Mouse (Mus musculus): ENCODE results near the gene Atg5. TPM values are rescaled to one million over a fixed set of nuclear protein-coding genes. Genes with fewer than 3 reads are reported as not detected.

Gene Atg5
- polyA plus RNA-seq, 1 experiment from 2014 or later = 39.2 TPM

- DNase-seq (ENCODE audit: low spot score) (no peak), ATAC-seq (no peak)
- WGBS = 90% methylated on average over 12 of the region's 12 CpGs
- no peaks in the 10 kb centered on the region for H3K36me3 ChIP-seq (ENCODE audit: insufficient read depth, low read length)
- no peaks in the 10 kb centered on the region for H3K27me3 ChIP-seq (replicated peaks; ENCODE audit: insufficient read depth, low read length)
- H3K4me2 ChIP-seq (replicated peaks; ENCODE audit: low read depth, low read length) = no peak overlapping the region
- H3K4me3 ChIP-seq (ENCODE audit: low read depth, low read length) = no peak overlapping the region
- H3K4me1 ChIP-seq (ENCODE audit: insufficient read depth, low read depth, low read length) = no peaks in the 10 kb centered on the region; the same call in 1 of the 2 replicates
- H3K27ac ChIP-seq (ENCODE audit: low read length) = no peak overlapping the region
- H3K9me3 ChIP-seq (ENCODE audit: low read length) = no peaks in the 10 kb centered on the region
- no peak overlapping the region for H3K9ac ChIP-seq (replicated peaks; ENCODE audit: low read depth)
- TF ChIP-seq CTCF (IDR thresholded peaks at IDR 0.05) (no peak), EP300 (IDR thresholded peaks at IDR 0.05) (no peak)
These were observed 113.8 kb downstream of the Atg5 start for GRCm38 (mm10) chr10:44381948-44382347.

GRCm38 (mm10) chr10:44383213-44383612 lies 115.1 kb downstream of the Atg5 start:
- WGBS = 74% methylated on average over 10 of the region's 10 CpGs
- Histone ChIP-seq H3K4me3 (ENCODE audit: low read depth, low read length) (no peak overlapping the region), H3K9ac (replicated peaks; ENCODE audit: low read depth) (no peak overlapping the region), H3K4me2 (replicated peaks; ENCODE audit: low read depth, low read length) (no peak overlapping the region), H3K4me1 (ENCODE audit: insufficient read depth, low read depth, low read length) (no peaks in the 10 kb centered on the region; the same call in 1 of the 2 replicates), H3K36me3 (ENCODE audit: insufficient read depth, low read length) (no peaks in the 10 kb centered on the region), H3K27me3 (replicated peaks; ENCODE audit: insufficient read depth, low read length) (no peaks in the 10 kb centered on the region), H3K9me3 (ENCODE audit: low read length) (no peaks in the 10 kb centered on the region), H3K27ac (ENCODE audit: low read length) (no peak overlapping the region)
- DNase-seq (ENCODE audit: low spot score) (no peak), ATAC-seq (no peak)
- TF ChIP-seq CTCF (IDR thresholded peaks at IDR 0.05) (no peak), EP300 (IDR thresholded peaks at IDR 0.05) (no peak)

GRCm38 (mm10) chr10:44385227-44385626 lies 117.1 kb downstream of the Atg5 start:
- TF ChIP-seq CTCF (IDR thresholded peaks at IDR 0.05) (no peak), EP300 (IDR thresholded peaks at IDR 0.05) (no peak)
- Histone ChIP-seq H3K9ac (replicated peaks; ENCODE audit: low read depth) (no peak overlapping the region), H3K4me3 (ENCODE audit: low read depth, low read length) (no peak overlapping the region), H3K27me3 (replicated peaks; ENCODE audit: insufficient read depth, low read length) (no peaks in the 10 kb centered on the region), H3K27ac (ENCODE audit: low read length) (no peak overlapping the region), H3K4me2 (replicated peaks; ENCODE audit: low read depth, low read length) (no peak overlapping the region), H3K36me3 (ENCODE audit: insufficient read depth, low read length) (no peaks in the 10 kb centered on the region), H3K9me3 (ENCODE audit: low read length) (no peaks in the 10 kb centered on the region), H3K4me1 (ENCODE audit: insufficient read depth, low read depth, low read length) (no peaks in the 10 kb centered on the region; the same call in 1 of the 2 replicates)
- 81% methylated on average over 5 of the region's 5 CpGs for WGBS
- DNase-seq (ENCODE audit: low spot score) = no peak
- no peak for ATAC-seq

GRCm38 (mm10) chr10:44388706-44389233 lies 120.6 kb downstream of the Atg5 start:
- WGBS = 34% methylated on average over 11 of the region's 11 CpGs
- H3K27ac ChIP-seq (ENCODE audit: low read length) = no peak overlapping the region
- DNase-seq (ENCODE audit: low spot score) = no peak

GRCm38 (mm10) chr10:44390286-44390685 lies 122.1 kb downstream of the Atg5 start:
- DNase-seq (ENCODE audit: low spot score) (no peak), ATAC-seq (no peak)
- Histone ChIP-seq H3K9ac (replicated peaks; ENCODE audit: low read depth) (no peak overlapping the region), H3K4me2 (replicated peaks; ENCODE audit: low read depth, low read length) (no peak overlapping the region), H3K27me3 (replicated peaks; ENCODE audit: insufficient read depth, low read length) (no peaks in the 10 kb centered on the region), H3K4me1 (ENCODE audit: insufficient read depth, low read depth, low read length) (no peaks in the 10 kb centered on the region), H3K36me3 (ENCODE audit: insufficient read depth, low read length) (no peaks in the 10 kb centered on the region), H3K9me3 (ENCODE audit: low read length) (no peaks in the 10 kb centered on the region), H3K4me3 (ENCODE audit: low read depth, low read length) (no peak overlapping the region), H3K27ac (ENCODE audit: low read length) (no peak overlapping the region)
- TF ChIP-seq EP300 (IDR thresholded peaks at IDR 0.05) (no peak), CTCF (IDR thresholded peaks at IDR 0.05) (no peak)
- 70% methylated on average over 5 of the region's 5 CpGs for WGBS

More at GRCm38 (mm10) chr10:44388706-44389233, 120.6 kb downstream of the Atg5 start:
- H3K4me2 ChIP-seq (replicated peaks; ENCODE audit: low read depth, low read length) = no peak overlapping the region
- no peak; the same call in 1 of the 2 replicates for ATAC-seq
- no peaks in the 10 kb centered on the region for H3K9me3 ChIP-seq (ENCODE audit: low read length)
- no peak overlapping the region for H3K9ac ChIP-seq (replicated peaks; ENCODE audit: low read depth)
- no peak overlapping the region for H3K4me3 ChIP-seq (ENCODE audit: low read depth, low read length)
- no peaks in the 10 kb centered on the region for H3K27me3 ChIP-seq (replicated peaks; ENCODE audit: insufficient read depth, low read length)
- no peaks in the 10 kb centered on the region for H3K36me3 ChIP-seq (ENCODE audit: insufficient read depth, low read length)
- TF ChIP-seq CTCF (IDR thresholded peaks at IDR 0.05) = no peak
- TF ChIP-seq EP300 (IDR thresholded peaks at IDR 0.05) = no peak
- H3K4me1 ChIP-seq (ENCODE audit: insufficient read depth, low read depth, low read length) = no peaks in the 10 kb centered on the region

GRCm38 (mm10) chr10:44391509-44392290 lies 123.5 kb downstream of the Atg5 start:
- Histone ChIP-seq H3K9me3 (ENCODE audit: low read length) (no peaks in the 10 kb centered on the region), H3K4me1 (ENCODE audit: insufficient read depth, low read depth, low read length) (no peaks in the 10 kb centered on the region), H3K27ac (ENCODE audit: low read length) (no peak overlapping the region), H3K4me2 (replicated peaks; ENCODE audit: low read depth, low read length) (no peak overlapping the region), H3K4me3 (ENCODE audit: low read depth, low read length) (no peak overlapping the region), H3K9ac (replicated peaks; ENCODE audit: low read depth) (no peak overlapping the region), H3K27me3 (replicated peaks; ENCODE audit: insufficient read depth, low read length) (no peaks in the 10 kb centered on the region), H3K36me3 (ENCODE audit: insufficient read depth, low read length) (no peaks in the 10 kb centered on the region)
- DNase-seq (ENCODE audit: low spot score) (no peak), ATAC-seq (no peak)
- TF ChIP-seq CTCF (IDR thresholded peaks at IDR 0.05) (no peak), EP300 (IDR thresholded peaks at IDR 0.05) (no peak)
- WGBS = 51% methylated on average over 12 of the region's 12 CpGs

All from lung, postnatal 0 days (tissue).